Mouse (Mus musculus): ENCODE results near the gene Cmip. TPM values are rescaled to one million over a fixed set of nuclear protein-coding genes. Genes with fewer than 3 reads are reported as not detected.

Cmip gene
- total RNA-seq (2023) = 129 TPM

DNA sequence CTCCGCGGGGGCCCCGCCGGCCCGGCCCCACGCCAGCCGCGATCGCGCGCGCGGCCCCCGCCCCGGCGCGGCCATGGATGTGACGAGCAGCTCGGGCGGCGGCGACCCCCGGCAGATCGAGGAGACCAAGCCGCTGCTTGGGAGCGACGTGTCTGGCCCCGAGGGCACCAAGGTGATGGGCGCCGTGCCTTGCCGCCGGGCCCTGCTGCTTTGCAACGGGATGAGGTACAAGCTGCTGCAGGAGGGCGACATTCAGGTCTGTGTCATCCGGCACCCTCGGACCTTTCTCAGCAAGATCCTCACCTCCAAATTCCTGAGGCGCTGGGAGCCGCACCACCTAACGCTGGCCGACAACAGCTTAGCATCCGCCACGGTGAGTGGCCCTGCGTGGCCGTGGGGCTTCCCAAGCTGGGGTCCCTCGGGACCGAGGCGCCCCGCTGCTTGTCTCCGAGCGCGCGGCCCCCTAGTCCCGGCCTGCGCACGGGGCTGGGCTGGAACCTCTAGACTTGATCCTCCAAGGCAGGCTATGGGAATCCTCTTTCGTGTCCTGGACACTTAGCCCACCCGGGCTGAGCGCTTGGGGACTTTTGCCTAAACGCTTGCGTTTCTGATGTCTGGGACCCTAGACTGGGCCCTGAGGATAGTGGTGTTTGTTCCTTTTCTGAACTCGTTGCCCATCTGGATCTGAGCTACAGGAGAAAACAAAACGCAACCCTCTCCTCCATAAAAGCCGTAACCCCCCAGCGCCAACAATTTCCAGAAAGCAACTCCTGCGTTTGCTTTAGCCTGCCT is at the start of gene Cmip:
Gene Cmip, plus strand, starts transcription at position 36 of the 792 bp plus-strand sequence.

DNA sequence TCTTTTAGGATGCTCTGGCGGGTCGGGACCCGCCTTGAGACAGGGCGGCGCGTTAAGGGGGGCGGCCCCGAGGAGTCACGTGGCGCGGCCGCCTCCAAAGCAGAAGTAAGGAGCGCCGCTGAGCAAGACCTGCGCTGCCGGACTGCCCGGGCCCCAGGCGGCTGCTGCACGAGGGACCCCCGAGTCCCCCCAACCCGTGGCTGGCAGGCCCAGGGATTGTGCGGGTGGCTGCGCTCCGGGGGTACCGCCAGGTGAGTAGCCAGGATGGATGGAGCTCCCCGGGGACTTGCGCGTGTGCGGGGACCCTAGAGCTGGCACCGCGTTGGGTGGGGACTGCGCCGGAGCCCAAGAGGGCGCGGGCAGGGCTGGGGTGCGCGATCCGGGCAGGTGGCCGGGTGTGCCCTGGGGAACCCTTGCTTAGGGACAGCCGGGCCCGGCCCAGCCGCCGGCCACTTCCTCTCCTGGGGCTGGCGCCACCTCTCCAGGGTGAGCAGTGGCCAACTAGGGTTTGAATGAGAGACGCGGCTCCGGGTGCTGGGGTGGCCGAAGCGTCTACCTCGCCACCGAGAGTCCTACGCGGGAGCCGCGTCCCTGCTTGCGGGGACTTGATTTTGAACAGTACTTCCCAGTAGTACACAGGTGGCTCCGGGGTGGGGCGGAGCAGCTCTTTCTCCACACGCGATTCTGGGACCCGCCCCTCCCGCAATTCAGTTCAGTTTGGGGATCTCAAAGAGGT is 241.5 kb downstream of the Cmip start, which contains the start of gene Plcg2:
Gene Plcg2, plus strand, starts transcription at position 113 of the 736 bp plus-strand sequence.

Other genes starting within 250 kb of the Cmip start
- gene Pkd1l2, start 174.6 kb upstream of the Cmip start, total RNA-seq (2023) = not detected
- not detected for gene Bco1, start 161.2 kb upstream of the Cmip start, total RNA-seq (2023)
- gene Gan, start 98.9 kb upstream of the Cmip start, total RNA-seq (2023) = 10.9 TPM
- 19.2 TPM for gene Plcg2, start 241.2 kb downstream of the Cmip start, total RNA-seq (2023)

All from CD4-positive naive resting alpha-beta T cell, adult 76 days (primary cell).